Mouse (Mus musculus): ENCODE data around the gene Slc2a1. TPM values are rescaled to one million over a fixed set of nuclear protein-coding genes. Genes with fewer than 3 reads are reported as not detected.

Gene Slc2a1
- polyA plus RNA-seq (2014; fragmentation: Nextera tagmentation; extraction: Ambion mirVana): 85.3 and 96.7 TPM in 2 replicates

GRCm38 (mm10) chr4:119108495-119109408 lies at the start of gene Slc2a1:
Slc2a1 (plus strand) TSS chr4:119108711.
- H3K9me3 ChIP-seq (replicated peaks; ENCODE audit: control insufficient read depth, low read length): no peaks in the 10 kb centered on the region
- peaks cover 32% of the 10 kb centered on the region for H3K4me1 ChIP-seq (ENCODE audit: control insufficient read depth, insufficient read depth, low read length)
- H3K4me2 ChIP-seq (ENCODE audit: low read length): peak within 1 kb of the TSS; percentile 78
- no peaks in the 10 kb centered on the region for H3K27me3 ChIP-seq (replicated peaks; ENCODE audit: control insufficient read depth, insufficient read depth, low read length)
- H3K9ac ChIP-seq (ENCODE audit: low read length): peak within 1 kb of the TSS; percentile 81
- WGBS: under 1% methylated on average over 75 of the region's 88 CpGs
- peak within 1 kb of the TSS; percentile 94 for H3K27ac ChIP-seq (ENCODE audit: low read depth, low read length)
- 0 out of 2 replicates have a peak, but pooled peaks cover 3% of the 10 kb centered on the region for H3K36me3 ChIP-seq (ENCODE audit: control insufficient read depth, insufficient read depth, low read length)
- DNase-seq (ENCODE audit: low spot score) (peak; percentile 96), ATAC-seq (peak; percentile 94)
- H3K4me3 ChIP-seq (ENCODE audit: low read depth, low read length): peak within 1 kb of the TSS; percentile 79

- H3K4me1 ChIP-seq (ENCODE audit: control insufficient read depth, insufficient read depth, low read length): peaks cover 7% of the 10 kb centered on the region; the same call in 1 of the 2 replicates
- no peak overlapping the region for H3K9ac ChIP-seq (ENCODE audit: low read length)
- no peak overlapping the region for H3K4me2 ChIP-seq (ENCODE audit: low read length)
- no peaks in the 10 kb centered on the region for H3K9me3 ChIP-seq (replicated peaks; ENCODE audit: control insufficient read depth, low read length)
- ATAC-seq (no peak), DNase-seq (ENCODE audit: low spot score) (no peak)
- no peaks in the 10 kb centered on the region for H3K27me3 ChIP-seq (replicated peaks; ENCODE audit: control insufficient read depth, insufficient read depth, low read length)
- H3K27ac ChIP-seq (ENCODE audit: low read depth, low read length): no peak overlapping the region
- H3K36me3 ChIP-seq (ENCODE audit: control insufficient read depth, insufficient read depth, low read length): no peaks in the 10 kb centered on the region
- no peak overlapping the region for H3K4me3 ChIP-seq (ENCODE audit: low read depth, low read length)
- WGBS: 69% methylated on average over 3 of the region's 3 CpGs
These were observed 41.7 kb upstream of the Slc2a1 start for GRCm38 (mm10) chr4:119066791-119067190.

GRCm38 (mm10) chr4:119067204-119067603 lies 41.3 kb upstream of the Slc2a1 start:
- no peaks in the 10 kb centered on the region for H3K9me3 ChIP-seq (replicated peaks; ENCODE audit: control insufficient read depth, low read length)
- no peaks in the 10 kb centered on the region for H3K27me3 ChIP-seq (replicated peaks; ENCODE audit: control insufficient read depth, insufficient read depth, low read length)
- no peak overlapping the region for H3K27ac ChIP-seq (ENCODE audit: low read depth, low read length)
- ATAC-seq (no peak), DNase-seq (ENCODE audit: low spot score) (no peak)
- no peak overlapping the region for H3K4me2 ChIP-seq (ENCODE audit: low read length)
- H3K4me3 ChIP-seq (ENCODE audit: low read depth, low read length): no peak overlapping the region
- no peaks in the 10 kb centered on the region for H3K36me3 ChIP-seq (ENCODE audit: control insufficient read depth, insufficient read depth, low read length)
- WGBS: 87% methylated on average over 2 of the region's 2 CpGs
- no peak overlapping the region for H3K9ac ChIP-seq (ENCODE audit: low read length)
- peaks cover 8% of the 10 kb centered on the region; the same call in 1 of the 2 replicates for H3K4me1 ChIP-seq (ENCODE audit: control insufficient read depth, insufficient read depth, low read length)

GRCm38 (mm10) chr4:119068918-119069317 lies 39.6 kb upstream of the Slc2a1 start:
- Histone ChIP-seq H3K9me3 (replicated peaks; ENCODE audit: control insufficient read depth, low read length) (no peaks in the 10 kb centered on the region), H3K9ac (ENCODE audit: low read length) (no peak overlapping the region), H3K36me3 (ENCODE audit: control insufficient read depth, insufficient read depth, low read length) (no peaks in the 10 kb centered on the region), H3K27ac (ENCODE audit: low read depth, low read length) (no peak overlapping the region), H3K4me3 (ENCODE audit: low read depth, low read length) (no peak overlapping the region), H3K27me3 (replicated peaks; ENCODE audit: control insufficient read depth, insufficient read depth, low read length) (0 out of 2 replicates have a peak, but pooled peaks cover 5% of the 10 kb centered on the region), H3K4me2 (ENCODE audit: low read length) (no peak overlapping the region), H3K4me1 (ENCODE audit: control insufficient read depth, insufficient read depth, low read length) (peaks cover 17% of the 10 kb centered on the region)
- WGBS: 77% methylated on average over 6 of the region's 6 CpGs
- ATAC-seq (no peak), DNase-seq (ENCODE audit: low spot score) (no peak)

- WGBS: 27% methylated on average over 1 of the region's 1 CpGs
- no peak overlapping the region for H3K4me2 ChIP-seq (ENCODE audit: low read length)
- no peaks in the 10 kb centered on the region for H3K9me3 ChIP-seq (replicated peaks; ENCODE audit: control insufficient read depth, low read length)
- ATAC-seq (no peak), DNase-seq (ENCODE audit: low spot score) (no peak)
- H3K9ac ChIP-seq (ENCODE audit: low read length): no peak overlapping the region
- H3K36me3 ChIP-seq (ENCODE audit: control insufficient read depth, insufficient read depth, low read length): no peaks in the 10 kb centered on the region
- no peak overlapping the region for H3K27ac ChIP-seq (ENCODE audit: low read depth, low read length)
- peaks cover 17% of the 10 kb centered on the region for H3K4me1 ChIP-seq (ENCODE audit: control insufficient read depth, insufficient read depth, low read length)
- H3K4me3 ChIP-seq (ENCODE audit: low read depth, low read length): no peak overlapping the region
- H3K27me3 ChIP-seq (replicated peaks; ENCODE audit: control insufficient read depth, insufficient read depth, low read length): 0 out of 2 replicates have a peak, but pooled peaks cover 5% of the 10 kb centered on the region
These were observed 38.3 kb upstream of the Slc2a1 start for GRCm38 (mm10) chr4:119070181-119070580.

- 16% methylated on average over 16 of the region's 16 CpGs for WGBS
- DNase-seq (ENCODE audit: low spot score): peak; percentile 11
These were observed 37.4 kb upstream of the Slc2a1 start for GRCm38 (mm10) chr4:119070959-119071647.

GRCm38 (mm10) chr4:119071648-119072362 lies 36.7 kb upstream of the Slc2a1 start:
- no peaks in the 10 kb centered on the region for H3K36me3 ChIP-seq (ENCODE audit: control insufficient read depth, insufficient read depth, low read length)
- H3K9ac ChIP-seq (ENCODE audit: low read length): no peak overlapping the region
- no peak overlapping the region for H3K4me3 ChIP-seq (ENCODE audit: low read depth, low read length)
- H3K4me2 ChIP-seq (ENCODE audit: low read length): 0 out of 2 replicates have a peak overlapping the region, but pooled peaks have one; percentile 14
- H3K27me3 ChIP-seq (replicated peaks; ENCODE audit: control insufficient read depth, insufficient read depth, low read length): 0 out of 2 replicates have a peak, but pooled peaks cover 5% of the 10 kb centered on the region
- peaks cover 17% of the 10 kb centered on the region for H3K4me1 ChIP-seq (ENCODE audit: control insufficient read depth, insufficient read depth, low read length)
- 8% methylated on average over 19 of the region's 19 CpGs for WGBS
- no peaks in the 10 kb centered on the region for H3K9me3 ChIP-seq (replicated peaks; ENCODE audit: control insufficient read depth, low read length)
- ATAC-seq (no peak), DNase-seq (ENCODE audit: low spot score) (no peak)
- H3K27ac ChIP-seq (ENCODE audit: low read depth, low read length): no peak overlapping the region

More at GRCm38 (mm10) chr4:119070959-119071647, 37.4 kb upstream of the Slc2a1 start:
- Histone ChIP-seq H3K4me1 (ENCODE audit: control insufficient read depth, insufficient read depth, low read length) (peaks cover 17% of the 10 kb centered on the region), H3K4me2 (ENCODE audit: low read length) (0 out of 2 replicates have a peak overlapping the region, but pooled peaks have one; percentile 14), H3K9ac (ENCODE audit: low read length) (no peak overlapping the region), H3K4me3 (ENCODE audit: low read depth, low read length) (no peak overlapping the region), H3K27ac (ENCODE audit: low read depth, low read length) (no peak overlapping the region), H3K27me3 (replicated peaks; ENCODE audit: control insufficient read depth, insufficient read depth, low read length) (0 out of 2 replicates have a peak, but pooled peaks cover 5% of the 10 kb centered on the region), H3K36me3 (ENCODE audit: control insufficient read depth, insufficient read depth, low read length) (no peaks in the 10 kb centered on the region), H3K9me3 (replicated peaks; ENCODE audit: control insufficient read depth, low read length) (no peaks in the 10 kb centered on the region)
- no peak for ATAC-seq

- H3K9ac ChIP-seq (ENCODE audit: low read length): peak overlapping the region; percentile 48
These were observed 36.1 kb upstream of the Slc2a1 start for GRCm38 (mm10) chr4:119072363-119072940.

More at GRCm38 (mm10) chr4:119072363-119072940, 36.1 kb upstream of the Slc2a1 start:
- Histone ChIP-seq H3K4me3 (ENCODE audit: low read depth, low read length) (peak overlapping the region; percentile 20; the same call in 1 of the 2 replicates), H3K4me2 (ENCODE audit: low read length) (peak overlapping the region; percentile 45), H3K4me1 (ENCODE audit: control insufficient read depth, insufficient read depth, low read length) (peaks cover 20% of the 10 kb centered on the region), H3K36me3 (ENCODE audit: control insufficient read depth, insufficient read depth, low read length) (no peaks in the 10 kb centered on the region), H3K27ac (ENCODE audit: low read depth, low read length) (no peak overlapping the region), H3K27me3 (replicated peaks; ENCODE audit: control insufficient read depth, insufficient read depth, low read length) (0 out of 2 replicates have a peak, but pooled peaks cover 5% of the 10 kb centered on the region), H3K9me3 (replicated peaks; ENCODE audit: control insufficient read depth, low read length) (no peaks in the 10 kb centered on the region)
- DNase-seq (ENCODE audit: low spot score): no peak
- WGBS: 16% methylated on average over 19 of the region's 19 CpGs
- ATAC-seq: no peak

Data from forebrain, embryonic 14.5 days (tissue).